Mouse (Mus musculus): ENCODE results near the gene Hic1.
"Not testable (repeated sequence)": the region's sequence is repeated elsewhere in the genome, so short reads cannot be mapped to it uniquely, and the experiment has no call there.

The Hic1 gene

DNA sequence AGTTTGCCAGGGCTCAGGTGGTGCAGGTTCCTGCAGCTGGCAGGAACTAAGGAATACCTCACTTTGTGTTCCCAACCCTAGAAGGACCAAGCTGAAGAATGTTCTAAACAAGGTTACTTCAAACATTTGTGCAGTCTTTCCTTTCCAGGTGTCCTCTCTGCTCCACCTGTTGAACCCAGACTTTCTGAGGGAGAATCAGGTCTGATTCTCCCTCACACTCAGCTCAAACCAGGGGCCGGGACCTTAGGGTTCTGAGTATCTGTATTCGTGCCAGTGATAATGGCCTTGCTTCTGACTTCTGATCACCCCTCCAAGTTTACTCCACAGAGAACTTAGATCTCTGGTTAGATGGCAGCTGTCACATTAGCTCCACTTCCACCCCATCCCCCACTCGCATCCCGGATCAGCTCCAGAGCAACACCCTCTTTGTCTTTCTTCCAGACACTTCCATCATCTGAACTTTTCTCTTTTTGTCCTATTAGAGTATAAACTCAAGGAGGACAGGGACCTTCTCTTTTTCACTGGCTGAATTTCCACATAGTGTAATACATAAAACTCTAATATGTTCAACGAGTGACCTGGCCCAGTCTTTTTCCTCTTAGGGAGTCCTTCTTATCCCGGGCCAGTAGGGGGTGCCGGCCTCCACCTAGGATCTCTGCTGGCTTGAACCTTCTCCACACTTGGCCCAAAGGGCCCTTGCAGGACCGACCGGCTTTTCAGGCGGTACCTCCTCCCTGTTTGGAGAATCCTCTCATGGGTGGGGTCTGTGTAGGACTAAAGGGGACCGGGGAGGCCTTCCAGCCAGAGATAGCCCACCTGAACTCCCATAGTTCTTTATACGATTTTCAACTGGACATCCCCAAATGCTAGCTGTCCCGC is 23.3 kb upstream of the Hic1 start:
- peak; percentile 84 to 91 for DNase-seq

DNA sequence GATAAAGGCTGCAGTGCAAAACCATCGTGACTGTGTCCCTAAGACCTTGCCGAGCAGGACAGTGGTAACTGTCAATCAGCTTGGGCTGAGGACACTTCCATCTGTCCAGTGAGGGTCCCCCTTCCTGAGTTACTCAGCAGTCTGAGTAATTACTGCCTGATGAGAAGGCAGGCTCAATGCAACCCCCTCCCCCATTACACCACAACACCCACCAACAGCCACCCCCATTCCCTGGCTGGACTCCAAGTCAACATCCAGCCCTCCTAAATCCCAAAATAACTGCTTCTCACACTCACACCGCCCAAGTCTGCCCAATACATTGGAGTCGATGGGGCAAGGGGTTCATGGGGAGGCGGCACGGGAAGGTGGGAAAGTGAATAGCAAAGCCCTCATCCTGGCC is 22.5 kb upstream of the Hic1 start:
- DNase-seq, result no peak

DNA sequence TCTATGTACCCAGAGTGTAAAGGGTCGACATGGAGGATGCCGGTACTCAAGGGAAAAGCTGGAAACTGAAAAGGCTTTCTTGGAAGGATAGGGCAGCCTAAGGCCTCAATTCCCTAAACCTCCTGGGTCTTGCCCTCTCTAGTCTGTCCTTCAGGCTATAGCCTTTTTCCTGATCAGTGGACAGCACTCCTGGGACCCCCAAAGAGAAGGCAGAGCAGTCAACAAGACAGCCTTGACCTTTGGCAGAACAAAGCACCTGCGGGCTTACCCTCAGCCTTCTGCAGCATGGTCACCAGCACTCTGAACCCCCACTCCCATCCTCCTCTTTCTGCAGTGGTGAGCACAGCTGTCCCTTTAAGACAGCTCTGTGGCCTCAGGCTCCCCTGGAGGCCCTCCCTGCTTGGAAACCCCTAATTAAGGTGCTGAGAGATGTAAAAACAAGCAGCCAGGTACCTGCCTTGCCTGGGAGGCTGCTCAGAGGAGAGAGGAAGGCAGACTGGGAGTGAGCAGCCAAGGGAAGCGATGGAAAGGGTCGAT is 21.7 kb upstream of the Hic1 start, which contains the start of gene Dph1:
Gene Dph1 (minus strand): TSS at position 337 of the 537 bp plus-strand sequence.
- DNase-seq, result no peak

DNA sequence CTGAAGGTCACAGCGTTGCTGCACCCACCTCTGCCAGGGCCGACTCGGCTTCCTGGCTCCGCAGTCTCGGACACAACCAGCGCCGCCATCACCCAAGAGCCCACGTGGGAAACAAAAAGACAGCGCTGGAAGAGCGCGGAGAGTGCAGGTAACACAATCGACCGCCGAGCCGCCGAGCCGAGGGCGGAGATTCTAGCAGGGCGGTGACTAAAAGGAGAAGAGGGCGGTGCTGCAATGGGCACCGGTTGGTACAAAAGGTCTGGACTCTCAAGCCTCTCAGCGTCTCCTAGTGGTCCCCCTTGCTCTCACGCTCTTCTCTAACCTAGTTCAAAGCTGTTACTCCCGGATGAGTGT is 21.0 kb upstream of the Hic1 start:
- DNase-seq, result peak; percentile 88 to 94

DNA sequence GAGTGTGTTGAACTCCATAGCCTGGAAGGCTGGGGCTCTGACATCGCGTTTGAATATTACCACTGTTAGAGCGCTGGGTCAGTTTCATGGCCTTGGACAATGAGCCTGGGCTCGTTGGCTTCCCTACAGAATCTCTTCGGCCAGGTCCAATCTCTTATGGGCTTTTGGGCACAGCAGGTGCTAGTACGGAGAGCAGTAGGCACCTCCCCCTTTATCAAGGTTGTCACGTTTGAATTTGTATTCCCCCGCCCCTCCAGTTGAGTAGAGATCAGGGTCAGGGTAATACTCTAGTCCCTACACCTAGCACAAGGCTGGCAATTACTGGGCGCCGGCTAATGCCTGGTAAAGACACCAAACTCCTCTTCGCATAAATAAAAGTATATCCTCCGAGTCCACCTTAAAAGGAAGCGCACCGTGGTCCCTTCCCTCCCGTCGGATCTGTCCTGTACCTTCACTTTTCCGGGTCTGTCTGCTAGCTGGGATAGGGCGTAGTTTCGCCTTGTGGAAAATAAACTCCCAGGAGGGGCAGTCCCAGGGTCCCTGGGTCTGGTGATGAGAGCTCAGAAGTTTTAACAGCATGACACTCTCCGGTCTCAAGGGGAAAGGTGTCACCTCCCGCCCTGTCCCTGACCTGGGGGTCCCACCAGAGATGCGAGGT is 20.5 kb upstream of the Hic1 start:
- no peak for DNase-seq

DNA sequence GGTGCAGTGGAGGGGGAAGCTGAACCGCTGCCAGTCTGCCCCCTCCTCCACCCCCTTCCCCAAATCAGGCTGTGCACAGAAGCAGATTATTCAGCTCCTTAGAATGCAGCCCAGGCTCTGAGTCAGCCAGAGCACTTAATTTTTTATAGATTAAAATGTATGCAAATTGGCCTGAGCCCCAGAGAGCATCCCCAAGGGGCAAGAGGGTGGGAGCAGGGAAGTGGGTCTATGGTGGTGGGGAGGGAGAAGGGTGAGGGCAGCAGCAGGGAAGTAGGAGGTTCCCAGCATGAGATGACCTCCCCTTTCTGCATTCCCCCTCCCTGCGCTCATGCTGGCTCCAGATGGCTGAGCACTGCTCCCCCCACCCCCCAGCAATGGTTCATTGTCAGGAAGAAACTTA is 15.7 kb upstream of the Hic1 start:
- no peak for DNase-seq

DNA sequence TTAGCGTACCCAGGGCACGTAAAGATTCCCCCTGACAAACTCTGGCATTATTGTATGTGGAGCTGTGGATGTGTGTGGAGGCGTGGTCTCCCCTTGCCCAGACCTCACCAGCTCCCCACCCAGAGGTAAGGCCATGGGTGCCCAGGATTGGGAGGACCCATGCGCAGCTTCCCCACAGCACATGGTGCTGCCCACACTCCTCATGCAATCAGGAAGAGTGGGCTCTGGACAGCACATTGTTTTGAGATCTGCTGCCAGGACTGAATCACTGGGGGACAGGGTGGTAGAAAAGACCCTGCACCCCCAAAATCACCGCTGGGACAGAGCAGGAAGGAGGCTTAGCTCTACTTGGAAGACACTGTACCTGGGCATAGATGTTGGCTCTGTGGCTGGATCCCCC is 15.3 kb upstream of the Hic1 start:
- DNase-seq, result no peak

DNA sequence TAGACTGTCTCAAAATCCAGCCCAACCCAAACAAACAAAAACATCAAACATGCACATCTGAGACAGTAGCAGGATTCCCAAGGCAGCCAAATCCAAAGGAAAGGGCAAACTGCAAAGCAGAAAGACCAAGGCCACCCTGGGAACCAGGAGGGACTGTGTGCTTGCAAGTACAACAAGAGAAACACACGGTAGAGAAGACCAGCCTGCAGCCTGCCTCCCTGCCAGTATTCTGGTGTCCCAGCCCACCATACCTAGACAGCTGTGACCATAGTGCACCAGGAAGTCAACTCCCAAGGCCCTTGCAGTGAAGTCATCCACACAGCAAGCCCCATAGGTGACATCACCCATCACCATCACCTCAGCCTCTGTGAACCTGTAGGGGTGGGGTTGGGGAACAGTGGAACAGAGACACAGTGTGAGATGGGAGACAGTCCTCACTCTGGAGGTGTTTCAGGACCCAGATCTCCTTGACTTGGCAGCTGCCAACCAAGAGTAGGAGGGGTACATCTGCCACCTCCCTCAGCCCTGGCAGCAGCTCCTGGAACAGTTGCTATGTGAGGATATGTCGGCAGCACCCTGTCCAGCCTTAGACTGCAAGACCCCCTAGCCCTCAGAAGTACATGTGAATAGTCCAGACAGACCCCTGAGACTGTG is 14.7 kb upstream of the Hic1 start:
- DNase-seq, result no peak

DNA sequence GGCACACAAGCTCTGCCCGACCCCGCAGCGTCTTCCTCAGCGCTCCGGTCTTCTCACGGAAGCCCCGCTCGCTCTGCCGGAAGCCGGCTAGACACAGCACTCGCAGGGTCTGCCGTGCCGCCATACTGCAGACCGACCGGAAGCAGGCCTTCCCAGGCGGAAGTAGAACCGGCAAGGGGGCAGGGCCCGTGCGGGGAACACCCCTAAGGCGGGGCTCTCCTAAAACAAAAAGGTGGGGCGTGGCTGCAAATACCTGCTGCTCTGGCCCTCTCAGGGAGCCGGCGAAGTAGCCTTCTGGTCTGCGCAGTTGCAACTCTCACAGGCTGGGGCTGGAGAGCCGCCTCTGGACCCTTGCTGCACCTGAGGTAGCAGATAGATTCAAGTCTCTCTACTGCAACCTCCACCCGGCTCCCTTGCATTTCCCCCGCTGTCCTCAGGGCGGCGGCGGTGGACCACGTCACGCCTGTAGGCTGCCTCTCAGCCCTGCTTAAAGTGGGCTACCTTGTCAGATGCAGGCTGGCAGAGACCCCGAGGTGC is 9.4 kb upstream of the Hic1 start, which contains the start of gene Ovca2:
Gene Ovca2 (minus strand): TSS at position 164 of the 537 bp plus-strand sequence.
- peak; percentile 89 to 94 for DNase-seq

DNA sequence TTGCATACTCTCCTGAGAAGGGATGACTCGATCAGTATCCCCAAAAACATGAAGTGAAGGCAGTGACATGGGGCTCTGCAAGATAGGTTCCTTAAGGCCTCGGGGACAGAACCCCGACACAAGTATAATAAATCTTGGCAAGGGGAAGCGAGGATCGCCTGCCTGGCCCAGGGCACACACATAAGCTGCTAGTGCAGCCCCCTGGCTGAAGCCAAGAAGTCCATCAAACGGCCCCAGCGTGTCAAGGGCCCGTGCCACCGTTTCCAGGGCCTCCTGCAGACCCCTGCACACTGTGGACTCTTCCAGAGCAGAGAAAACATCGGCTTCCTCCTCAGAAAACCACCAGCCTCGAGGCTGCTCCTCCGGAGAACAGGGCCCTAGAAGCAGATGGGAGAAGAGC is 8.7 kb upstream of the Hic1 start:
- no peak for DNase-seq

DNA sequence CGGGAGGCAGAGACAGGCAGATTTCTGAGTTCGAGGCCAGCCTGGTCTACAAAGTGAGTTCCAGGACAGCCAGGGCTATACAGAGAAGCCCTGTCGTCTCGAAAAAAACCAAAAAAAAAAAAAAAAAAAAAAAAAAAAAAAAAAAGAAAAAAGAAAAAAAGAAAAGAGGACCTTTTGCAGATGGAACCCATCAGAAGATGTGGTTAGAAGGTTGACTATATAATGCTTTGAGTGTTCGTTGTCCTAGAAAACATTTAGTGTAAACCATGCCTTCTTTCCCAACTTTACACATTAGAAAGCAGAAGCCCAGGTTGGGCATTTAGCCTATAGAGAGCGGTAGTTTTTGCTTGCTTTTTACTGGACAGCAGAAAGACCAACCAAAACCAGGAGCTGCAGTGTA is 5.3 kb upstream of the Hic1 start:
- DNase-seq, result not testable (repeated sequence)

DNA sequence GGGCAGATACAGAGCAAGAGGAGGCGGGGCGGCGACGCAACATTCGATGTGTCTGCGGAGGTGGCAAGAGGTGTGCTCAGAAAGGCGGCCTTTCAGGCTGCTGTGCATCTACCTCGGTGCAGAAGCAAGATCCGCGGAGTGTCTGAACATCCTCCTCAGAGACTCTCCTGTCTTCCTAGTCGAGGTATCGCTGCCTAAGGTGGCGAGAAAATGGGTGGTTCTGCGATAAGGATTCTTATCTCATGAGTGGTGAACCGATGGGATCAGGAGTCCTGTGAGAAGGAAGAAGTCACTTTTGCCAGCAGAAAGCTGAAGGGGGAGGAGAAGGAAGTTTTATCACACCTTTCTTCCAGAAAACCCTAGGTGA is 4.5 kb upstream of the Hic1 start:
- no peak for DNase-seq

DNA sequence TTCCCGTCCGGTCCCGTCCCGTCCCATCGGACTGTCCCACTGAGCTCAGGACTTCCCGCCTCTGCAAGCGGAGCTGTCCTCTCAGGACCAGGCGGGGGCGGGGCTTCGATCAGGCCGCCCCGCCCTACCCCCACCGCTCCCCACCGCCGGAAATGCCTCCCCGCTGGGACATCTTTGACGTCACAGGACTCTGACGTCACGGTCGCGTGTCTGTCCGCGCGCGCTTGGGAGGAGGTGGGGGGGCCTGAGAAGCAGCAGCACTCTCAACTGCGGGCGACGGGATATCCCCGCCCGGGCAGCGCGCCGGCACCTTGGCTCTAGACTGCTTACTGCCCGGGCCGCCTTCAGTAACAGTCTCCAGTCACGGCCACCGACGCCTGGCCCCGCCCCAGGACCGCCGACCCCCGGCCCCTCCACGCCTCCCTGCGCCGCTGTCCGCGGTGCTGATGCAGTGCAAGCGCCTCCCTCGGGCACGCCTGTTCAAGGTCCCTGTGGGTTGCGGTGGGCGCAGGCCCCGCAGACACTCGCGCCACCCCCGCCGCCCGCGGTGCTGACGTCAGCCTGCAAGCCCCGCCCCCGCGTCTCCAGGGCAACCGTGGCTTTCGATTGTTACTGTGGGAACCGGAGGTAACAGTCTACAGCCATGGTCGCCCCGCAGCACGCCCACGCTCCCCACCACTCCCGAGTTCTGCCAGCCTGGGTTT is 3.9 kb upstream of the Hic1 start:
- peak; percentile 91 to 92 for DNase-seq

DNA sequence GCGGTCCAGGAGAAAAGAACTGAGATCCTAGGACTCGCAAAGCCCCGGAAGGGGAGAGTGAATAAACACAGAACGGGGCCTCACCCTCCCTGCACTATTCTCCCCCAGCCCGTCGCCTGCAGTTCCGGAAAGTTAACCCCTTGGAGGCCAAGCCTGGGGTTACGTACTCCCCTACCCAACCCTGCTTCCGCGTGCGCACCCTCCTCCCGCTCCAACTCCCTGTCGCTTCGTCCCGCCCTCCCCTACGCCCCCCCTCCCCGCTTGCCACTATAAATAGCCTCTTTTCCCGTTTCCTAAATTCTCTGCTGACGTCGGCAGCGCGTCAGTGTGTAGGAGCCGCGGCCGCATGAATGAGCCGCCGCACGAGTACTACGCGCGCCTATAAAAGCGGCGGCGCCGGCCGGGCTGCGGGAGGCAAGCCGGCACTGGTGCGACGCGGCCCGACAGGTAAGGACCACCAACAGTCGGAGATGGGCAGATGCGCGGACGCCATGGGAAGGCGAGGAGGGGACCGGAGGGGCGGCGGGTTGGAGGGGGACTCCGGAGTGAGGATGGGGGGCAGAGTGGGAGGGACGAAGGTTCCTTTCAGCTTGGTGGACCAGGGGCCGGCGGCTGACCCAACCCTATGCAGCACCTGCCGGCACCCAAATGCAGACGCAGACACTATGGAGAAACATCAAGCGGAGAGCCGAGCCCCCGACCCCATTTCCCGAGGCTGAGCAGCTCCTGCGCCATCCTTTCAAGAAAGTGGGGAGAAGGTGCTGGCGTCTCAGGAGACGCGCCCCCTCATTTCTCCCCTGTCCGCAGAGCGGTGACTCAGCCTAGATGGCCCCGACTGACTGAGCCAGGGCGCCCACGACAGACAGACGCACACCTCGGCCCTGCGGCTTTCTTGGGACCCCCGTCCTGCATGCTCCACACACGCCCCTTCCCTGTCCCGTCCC is 3.1 kb upstream of the Hic1 start:
- DNase-seq, result peak; percentile 47 to 72

DNA sequence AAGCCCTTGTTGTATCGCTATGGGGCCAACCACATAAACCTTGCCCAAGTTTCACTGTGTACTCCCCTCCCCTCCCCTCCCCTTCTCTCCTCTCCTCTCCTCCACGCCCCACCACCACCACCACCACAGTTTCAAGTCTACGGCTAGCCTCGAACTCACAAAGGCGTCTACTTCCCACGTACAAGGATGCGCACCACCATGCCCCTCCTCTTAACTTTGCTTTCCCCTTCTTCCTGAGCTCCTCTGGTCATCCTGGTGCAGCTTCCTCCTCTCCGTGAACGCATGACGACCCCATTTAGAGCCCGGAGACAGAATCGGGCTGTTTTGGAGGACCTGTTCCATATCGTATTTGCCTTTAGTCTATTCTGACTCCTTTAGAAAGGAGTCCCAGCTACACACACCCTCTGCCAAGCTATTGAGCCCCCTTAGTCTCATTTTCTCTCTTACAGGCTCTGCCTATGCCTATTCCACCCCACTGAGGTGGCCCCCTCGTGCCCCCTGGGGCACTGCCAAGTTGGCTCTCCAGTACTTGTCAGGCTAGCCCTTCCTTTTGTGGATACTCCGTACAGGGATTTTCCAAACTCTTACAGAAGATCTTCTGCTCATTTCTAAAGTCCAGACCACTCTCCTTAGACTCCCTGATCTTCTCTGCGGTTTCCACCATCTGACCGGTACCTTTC is 2.0 kb upstream of the Hic1 start:
- peak in 1 of 2 experiments; percentile 47 for DNase-seq

DNA sequence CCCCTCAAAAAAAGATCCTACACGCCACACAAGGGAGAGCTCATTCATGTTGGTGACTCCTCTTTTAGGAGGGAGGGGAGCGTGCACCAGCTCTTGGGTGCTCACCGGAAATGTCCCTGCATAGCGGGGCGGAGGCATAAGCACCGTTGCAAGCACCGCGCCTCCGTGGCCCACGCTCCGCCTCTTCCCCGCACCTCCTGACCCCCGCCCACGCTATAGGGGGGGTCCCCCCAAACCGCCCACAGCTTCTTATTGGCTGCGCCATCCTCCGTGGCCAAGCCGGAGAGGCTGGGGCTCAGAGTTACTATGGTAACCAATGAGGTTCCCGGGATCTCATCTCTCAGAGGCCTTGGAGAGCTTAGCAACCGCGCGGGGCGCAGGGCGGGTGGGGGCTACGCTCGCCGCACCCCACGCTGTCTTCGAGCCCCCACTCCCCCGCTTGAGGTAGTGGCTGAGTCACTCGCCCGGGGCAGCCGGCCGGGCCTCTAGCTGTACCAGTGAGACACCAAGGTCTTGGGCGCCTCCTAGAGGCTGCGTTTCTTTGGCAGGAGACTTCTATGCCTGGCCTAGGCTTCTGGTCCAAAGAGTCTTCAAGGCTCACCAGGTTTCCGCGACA is 925 bp upstream of the Hic1 start:
- peak; percentile 95 to 99 for DNase-seq

DNA sequence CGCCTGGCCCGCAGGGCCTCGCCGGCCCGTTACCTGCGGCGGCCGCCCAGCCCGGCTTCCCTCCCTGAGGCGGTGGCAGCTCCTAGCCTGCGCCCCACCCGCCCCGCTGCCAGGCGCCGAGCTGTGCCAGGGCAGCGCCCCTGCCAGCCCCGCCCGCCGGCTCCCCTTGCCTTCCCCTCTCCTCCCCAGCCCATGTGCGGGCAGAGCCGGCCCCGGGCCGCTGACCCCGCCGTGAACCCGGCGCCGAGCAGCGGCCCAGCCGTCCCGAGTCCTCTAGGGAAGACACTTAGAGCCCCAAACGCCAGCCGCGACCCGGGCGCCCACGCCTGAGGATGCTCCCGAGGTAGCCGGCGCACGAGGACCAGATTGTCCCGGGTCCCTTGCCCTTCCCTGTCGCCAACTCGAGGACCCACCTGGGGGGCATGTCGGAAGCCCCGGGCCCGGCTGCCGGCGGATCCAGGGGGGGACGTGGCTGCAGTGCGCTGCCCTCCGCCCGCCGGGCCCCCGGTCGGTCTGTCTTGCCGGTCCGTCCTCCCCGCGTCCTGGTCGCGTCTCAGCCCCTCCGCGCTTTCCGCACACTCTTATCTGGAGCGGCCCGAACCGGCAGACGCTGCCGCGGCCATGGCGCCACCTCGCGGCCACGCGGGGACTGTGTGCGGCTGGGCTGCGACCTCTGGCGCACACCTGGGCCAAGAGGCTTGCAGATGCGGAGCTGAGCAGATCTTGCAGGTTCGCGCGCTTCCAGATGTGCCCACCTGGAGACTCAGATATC is 543 bp downstream of the Hic1 start:
- DNase-seq, result peak; percentile 85 to 89

DNA sequence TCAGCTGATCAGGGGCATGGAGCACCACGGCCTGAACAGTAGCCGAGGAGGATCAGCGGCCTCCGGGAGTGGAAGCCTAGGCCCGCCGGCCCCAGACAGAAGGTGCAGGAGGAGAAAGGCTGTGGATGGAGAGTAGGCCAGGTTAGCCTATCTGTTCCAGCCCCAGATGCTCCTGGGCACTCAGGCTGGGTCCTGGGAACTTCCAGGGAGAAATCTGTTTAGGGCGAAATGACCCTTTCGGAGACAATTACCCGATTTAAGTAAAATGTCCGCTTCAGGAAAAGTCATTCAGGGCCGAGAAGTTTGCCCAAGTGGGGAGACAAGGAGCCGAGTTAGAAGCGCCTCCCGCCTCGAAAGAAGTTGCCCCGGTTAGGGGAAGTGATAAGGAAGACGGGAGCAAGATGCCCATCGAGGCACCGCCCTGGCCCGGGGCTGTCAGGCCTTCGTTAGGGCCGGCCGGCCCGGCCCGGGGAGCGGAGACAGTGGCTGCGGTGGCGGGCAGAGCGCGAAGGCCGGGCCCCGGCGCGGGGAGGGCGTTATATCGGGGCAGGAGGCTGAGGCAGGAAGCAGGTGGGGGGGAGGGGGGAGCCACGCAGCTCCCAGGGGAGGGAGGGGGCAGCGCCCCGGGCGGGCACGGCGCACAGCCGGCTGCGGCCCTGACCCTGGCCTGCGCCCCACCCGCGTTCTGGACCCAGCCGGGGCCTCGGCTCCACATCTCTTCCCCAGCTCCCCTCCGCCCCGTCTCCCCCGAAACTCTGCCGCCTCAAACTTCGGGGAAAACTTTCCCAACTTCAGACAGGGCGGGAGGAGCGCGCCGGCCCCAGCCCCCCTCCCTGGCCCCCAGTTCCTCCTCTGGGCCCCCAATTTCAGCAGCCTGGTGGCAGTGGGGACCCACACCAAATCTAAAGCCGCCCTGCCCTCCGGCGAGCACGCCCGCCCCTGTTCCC is 1.4 kb downstream of the Hic1 start:
- DNase-seq, result peak; percentile 58 to 77
